Mouse (Mus musculus) spleen, adult 18-20 months (tissue): ENCODE measurements around the gene Eva1c.
"Not testable (repeated sequence)": the region's sequence is repeated elsewhere in the genome, so short reads cannot be mapped to it uniquely, and the experiment has no call there.

Experiments
- DNase-seq, 2 experiments: peaks; one replicate each; pipeline ENCODE4 v3.0.0; 2022; ENCODE audit warnings: mixed read lengths in 2 of 2

The Eva1c gene

DNA sequence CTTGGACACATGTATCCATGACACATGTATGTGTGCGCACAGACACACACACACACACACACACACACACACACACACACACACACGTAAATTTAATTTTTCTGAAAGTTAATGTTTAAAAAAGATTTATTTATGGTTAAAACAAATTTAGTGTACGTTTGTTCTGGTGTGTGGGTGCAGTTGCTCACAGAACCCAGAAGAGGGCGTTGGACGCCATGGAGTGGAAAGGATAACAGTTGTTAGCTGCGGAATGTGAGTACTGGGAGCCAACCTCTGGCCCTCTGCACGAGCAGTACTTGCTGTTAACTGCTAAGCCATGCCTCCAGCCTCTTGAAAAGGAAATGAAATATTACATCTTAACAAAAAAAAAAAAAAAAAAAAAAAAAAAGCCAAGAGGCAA lies at the start of gene Eva1c:
Eva1c (plus strand) TSS at position 263 of the 400 bp plus-strand sequence.
- DNase-seq = no peak

DNA sequence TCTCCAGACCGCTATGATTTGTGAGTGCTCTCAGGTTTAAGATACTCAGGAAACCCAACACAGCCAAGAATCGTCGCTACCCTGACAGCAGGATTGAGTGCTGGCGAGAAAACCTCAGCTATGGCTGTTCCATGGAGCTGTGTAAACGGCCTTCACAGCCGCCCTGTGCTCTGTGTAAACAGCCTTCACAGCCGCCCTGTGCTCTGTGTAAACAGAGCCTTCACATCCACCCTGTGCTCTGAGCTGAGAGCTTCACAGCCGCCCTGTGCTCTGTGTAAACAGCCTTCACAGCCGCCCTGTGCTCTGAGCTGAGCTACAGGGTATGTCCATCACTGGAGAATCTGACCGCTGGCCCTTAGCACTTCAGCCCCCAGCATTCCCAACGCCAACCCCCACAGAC lies 46.7 kb upstream of the Eva1c start:
- no peak for DNase-seq

DNA sequence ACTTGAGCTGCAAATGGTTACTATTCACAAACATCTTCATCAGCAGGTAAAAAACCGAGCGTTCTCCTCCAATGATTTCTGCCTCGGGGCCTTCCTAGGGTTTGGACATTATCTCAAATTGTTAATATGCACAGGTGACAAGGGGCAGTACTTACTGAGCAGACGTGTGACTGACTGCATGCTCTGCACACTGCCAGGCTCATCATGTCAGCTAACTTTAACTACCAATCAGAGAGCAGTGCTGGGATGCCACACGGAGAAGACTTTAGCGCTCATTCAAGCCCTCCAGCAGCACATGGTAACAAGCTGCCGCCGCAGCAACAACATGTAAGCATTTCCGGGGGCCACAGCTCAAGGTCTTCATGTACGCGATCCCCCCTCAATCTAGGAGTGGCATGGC lies 43.2 kb upstream of the Eva1c start:
- no peak for DNase-seq

DNA sequence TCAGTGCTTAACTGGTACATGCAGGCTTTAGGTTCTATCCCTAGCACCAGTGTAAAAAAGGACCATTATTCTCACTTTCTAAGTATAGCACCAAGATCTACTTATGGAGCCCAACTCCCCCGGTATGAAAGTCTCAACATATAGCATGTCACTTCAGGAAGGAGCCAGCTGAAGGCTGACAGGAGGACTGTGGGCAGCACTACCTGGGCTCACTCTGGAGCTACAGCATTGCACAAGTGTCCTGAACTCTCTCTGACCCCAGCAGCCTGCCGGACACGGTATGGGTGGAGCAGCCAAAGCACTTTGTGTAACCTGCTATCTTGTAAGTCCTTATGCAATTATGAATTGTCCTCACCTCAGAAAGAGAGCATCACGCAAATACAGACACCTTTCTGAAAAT lies 41.3 kb upstream of the Eva1c start:
- no peak for DNase-seq

DNA sequence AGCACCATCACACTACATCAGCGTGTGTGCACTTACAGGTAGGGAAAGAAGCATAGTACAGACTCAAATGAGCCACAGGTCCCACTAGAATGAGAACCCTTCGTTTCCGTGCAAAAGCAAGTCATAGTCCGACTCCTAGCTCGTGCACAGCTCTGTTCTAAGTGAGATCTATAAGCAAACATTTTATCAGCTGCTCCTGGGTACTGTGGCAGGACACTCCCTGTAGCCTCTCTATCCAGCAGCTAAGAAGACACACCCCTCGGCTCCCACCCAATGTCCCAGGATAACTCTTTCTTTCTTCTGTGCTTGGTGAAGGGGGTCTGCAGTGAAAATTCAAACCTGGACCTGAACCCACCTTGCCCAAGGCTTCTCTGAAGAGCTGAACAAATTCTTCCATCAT lies 37.9 kb upstream of the Eva1c start:
- DNase-seq = no peak

DNA sequence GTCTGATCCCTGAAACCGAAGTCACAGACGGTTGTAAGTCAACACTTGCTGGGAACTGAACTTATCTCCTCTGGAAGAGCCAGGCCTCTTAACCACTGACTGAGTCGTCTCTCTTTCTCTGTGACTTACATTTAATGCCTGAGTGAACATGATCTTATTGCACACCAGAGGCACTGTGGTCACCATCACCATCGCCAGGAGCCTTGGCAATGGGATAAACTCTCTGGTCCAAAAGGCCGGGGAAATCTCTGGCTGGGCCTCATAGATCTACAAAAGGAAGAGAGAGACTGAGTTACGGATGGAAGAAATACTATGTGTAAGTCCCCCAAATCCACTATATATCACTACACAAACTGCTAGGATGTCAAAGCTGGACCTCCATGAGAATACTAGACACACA lies 35.6 kb upstream of the Eva1c start:
- DNase-seq = no peak

DNA sequence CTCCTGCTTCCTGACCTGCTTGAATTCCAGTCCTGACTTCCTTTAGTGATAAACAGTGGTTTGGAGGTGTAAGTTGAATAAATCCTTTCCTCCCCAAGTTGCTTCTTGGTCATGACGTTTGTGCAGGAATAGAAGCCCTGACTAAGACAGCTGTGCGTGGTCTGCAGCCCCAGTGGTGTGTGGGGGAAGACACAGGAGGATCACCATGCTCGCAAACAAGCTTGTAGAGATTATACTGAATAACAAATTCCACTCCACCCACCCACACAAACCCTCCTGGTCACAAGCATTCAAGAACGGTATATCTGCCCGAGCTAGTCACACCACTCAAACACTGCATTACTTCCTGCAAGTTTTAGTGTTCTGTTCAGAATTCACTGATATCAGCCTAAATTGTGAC lies 34.5 kb upstream of the Eva1c start:
- no peak for DNase-seq

DNA sequence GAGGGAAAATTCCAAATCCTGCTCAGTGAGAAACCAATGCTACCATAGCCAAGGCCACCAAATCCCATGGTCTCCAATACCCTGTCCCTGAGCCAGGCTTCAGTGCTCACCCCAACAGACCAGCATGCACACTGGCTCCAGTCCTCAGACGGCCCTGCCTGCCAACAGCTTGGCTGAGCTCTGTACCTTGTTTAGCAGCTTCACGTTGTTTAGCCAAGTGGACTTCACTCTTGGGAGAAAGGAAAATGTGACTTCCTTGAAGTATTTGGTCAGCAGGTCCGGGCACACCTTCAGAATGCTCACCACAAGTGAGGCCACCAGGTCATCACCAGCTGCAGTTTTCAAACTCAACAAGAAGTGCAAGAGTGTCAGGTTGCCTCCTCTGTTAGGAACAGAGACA lies 34.0 kb upstream of the Eva1c start:
- DNase-seq = no peak

DNA sequence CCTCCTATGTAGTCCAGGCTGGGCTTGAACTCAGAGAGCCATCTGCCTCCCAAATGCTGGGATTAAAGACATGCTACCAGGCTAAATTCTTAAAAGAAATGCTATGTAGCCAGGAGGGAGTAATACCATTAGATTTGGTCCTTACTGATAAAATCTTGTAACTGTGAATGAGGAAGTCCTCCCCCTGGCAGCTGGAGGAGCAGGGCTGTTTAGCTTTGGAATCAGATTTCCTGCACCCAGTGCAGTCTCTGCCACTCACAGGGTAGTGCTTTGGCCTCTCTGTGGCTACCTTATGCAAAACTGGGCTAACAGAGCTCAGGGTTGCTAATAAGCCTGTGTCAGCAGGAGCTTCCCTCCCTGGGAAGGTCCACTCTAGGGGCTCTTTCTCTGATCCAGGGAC lies 31.8 kb upstream of the Eva1c start:
- no peak for DNase-seq

DNA sequence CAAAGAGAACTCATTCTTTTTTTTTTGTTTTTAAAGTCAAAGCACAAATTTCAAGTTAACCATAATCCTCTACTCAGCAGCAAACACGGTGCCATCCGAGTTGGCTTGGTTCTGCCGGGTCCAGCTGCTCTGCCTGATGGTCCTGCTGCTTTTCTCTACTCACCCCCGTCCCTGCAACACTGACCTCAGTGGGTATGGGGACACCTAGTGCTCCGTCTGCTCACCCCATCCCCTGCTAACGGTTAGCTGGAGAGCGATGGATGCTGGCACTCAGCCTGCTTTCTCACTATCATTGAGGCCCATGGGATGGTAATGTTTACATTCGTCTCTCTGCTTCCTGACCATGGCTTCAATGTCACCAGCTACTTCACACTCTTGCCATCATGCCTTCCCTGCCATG lies 28.1 kb upstream of the Eva1c start:
- no peak for DNase-seq

DNA sequence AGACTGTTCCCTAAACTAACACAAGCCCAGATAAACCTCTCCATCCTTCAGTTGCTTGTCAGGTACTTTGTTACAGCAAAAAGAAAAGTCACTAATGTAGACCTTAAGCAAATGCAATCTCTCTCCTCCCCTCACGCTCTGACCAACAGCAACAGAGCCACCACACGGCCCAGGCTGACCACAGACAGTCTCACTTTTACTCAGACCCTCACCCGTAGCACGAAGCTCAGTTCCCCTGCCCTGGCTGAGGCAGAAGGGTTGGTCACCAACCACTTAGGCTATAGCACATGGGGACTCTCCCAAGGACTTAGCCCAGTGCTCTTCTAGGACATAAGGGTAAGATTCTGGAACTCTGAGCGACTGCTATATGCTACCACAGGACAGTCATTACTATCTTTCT lies 27.7 kb upstream of the Eva1c start:
- no peak for DNase-seq

DNA sequence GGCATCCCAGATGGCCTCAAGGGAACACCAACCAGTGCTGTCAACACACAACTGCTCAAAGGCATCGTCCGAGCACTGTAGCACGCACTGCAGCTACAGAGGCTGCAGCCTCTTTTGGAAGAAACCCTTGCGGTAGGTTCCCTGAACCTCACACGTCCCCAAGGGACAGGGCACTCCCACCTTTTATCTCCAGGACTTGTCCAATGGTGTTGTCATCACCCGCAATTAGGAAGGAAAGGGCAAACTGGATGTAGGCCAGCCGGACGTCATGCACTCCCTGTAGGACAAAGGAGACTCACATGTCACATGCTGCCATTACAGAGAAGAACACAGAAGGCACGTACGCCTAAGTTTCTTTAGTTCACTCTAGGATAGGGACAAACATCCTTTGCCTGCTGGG lies 26.7 kb upstream of the Eva1c start:
- DNase-seq = no peak

DNA sequence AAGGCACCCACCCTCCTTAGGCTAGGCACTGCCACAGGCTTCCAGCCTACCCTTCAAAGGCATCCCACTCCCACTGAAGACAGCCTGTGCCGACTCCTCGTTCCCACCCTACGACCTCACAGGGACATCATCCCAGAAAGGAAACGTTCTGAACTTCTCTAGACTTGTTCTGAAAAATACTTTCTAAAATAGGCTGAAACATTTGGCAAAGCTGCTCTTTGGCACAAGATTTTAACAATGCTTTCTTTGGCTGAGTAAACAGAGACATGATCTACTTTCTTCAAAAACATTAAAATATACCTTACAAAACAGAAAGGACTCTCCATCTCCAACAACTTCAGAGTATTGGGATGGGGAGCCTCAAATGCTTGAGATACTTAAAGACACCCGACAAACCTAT lies 25.3 kb upstream of the Eva1c start:
- DNase-seq = no peak

DNA sequence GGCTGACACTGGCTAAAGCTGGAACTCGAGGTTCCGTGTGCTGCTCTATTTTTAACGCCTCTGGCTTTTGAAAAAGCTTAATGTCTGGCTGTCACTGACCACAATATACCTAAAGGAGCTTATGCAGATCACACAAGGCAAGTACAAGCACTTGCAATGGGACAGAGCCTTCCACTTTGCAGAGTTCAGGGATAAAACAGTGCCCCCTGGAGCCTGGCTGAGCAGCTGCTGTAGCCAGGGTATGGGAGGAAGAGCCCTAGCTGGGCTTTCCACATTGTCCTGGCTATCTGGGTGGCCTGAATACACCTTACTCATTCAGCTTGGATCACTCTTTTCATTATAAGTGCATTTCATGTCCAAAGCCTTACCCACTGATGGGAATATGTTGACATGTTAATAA lies 24.6 kb upstream of the Eva1c start:
- DNase-seq = no peak

DNA sequence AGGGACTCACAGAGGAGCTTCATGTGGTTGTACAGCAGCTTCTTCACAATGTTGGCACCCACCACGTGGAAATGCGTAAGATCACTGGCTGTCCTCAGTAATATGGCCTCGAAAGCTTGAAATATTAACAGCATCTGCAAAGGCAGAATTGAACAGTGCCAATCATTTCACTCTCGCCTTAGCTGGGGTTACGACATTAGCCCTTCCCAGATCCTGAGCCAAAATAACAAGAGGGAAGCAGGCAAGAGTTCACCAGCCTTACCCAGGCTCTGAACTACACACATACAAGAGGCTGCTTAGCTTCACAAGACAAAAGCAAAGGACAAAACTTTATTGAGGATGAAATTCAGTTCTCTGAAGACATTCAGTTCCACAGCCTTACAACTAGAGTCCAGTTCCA lies 22.1 kb upstream of the Eva1c start:
- DNase-seq = no peak

DNA sequence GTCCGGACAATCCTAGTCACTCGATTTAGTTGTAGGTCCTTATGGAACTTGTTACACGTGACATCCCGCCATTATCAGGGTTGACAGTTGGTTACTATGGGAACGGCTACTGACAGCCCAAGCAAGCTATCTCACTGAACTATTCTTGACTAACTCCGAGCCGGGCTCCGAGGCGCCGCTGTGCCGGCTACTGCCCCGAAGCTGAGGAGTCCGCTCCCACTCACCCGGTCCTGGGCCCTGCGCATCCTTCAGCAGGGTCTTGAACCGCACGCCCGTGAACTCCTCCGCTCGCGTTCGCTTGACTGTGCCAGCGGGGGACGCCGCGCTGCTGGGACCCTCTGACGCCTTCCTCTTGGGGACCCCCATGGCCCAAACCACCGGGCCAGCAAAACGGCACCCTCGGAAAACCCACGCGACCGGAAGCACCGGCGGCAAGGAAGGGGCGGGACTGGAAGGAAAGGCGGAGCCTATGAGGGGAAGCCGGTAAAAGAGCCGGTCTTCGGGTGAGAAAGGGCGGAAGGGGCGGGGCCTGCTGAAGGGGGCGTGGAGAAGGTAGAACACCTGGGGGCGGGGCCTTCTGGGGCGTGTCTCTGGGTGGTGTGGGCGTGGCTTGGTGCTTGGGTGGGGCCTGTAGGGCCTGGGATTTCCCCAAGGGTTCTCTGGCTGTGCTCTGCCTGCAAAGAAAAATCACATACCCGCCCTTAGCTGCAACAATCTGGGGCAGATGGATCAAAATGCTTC lies 16.4 kb upstream of the Eva1c start, which contains the start of gene Urb1:
Urb1 (minus strand) TSS at position 439 of the 741 bp plus-strand sequence.
- peak; percentile 100 for DNase-seq

DNA sequence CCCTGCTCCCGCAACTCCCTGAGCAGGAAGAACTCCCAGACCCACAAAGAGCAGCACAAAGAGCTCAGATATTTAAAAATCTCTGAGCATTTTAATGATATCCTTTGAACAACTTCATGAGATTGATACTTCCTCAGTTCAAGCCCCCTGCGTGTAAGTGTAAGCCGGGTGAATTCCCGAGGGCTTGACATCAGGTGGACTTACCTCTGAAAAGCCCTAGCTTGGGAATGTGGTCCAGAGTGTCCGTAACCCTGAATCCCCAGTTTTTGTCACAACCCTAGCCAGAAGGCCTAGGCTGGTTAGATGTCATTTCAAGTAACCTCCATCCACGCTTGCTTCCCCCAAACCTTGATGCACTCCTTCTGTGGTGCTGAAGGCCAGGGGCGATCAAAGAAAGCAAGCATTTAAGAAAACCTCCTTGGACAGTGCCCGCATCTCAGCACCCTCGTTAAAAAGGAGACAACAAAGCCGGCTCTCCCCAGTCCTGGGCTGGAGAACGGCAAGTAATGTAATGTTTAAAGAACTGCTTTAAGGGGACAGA lies 15.7 kb upstream of the Eva1c start:
- no peak for DNase-seq

DNA sequence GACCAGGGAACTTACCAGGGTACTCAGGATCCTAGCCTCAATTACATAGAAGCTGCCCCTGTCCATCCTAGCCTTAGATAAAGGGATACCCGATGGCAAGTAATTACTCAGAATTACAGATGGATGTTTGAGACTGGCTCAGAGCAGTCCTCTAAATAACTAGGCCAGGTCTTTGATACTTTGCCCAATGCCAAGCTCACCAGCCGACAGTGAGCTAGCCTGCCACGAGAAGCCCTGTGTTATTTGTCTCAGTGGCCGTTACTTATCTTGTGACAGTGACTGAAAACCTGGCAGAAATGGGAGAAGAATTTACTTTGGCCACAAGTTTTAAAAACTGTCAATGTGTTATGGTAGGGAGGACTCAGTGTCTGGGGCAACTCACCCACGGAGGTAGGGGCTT lies 14.4 kb upstream of the Eva1c start:
- no peak for DNase-seq

DNA sequence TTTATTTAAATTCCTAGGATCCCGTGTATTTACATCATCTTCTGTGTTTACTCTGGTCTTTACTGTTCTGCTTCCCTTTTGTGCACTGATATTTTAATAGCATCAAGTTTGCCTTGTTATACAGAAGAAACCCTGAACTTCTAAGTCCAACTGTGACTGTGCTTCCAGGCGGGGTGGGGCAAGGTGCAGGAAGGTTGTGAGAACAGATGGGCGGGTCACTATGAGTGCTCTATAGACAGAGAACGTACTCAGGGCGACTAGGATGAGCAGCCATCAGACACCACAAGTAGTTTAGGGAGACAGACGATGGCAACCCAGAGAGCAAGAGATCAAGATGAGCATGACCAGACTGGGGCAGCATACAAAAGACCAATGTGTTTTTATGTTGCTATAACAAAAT lies 6.2 kb upstream of the Eva1c start:
- DNase-seq = no peak

DNA sequence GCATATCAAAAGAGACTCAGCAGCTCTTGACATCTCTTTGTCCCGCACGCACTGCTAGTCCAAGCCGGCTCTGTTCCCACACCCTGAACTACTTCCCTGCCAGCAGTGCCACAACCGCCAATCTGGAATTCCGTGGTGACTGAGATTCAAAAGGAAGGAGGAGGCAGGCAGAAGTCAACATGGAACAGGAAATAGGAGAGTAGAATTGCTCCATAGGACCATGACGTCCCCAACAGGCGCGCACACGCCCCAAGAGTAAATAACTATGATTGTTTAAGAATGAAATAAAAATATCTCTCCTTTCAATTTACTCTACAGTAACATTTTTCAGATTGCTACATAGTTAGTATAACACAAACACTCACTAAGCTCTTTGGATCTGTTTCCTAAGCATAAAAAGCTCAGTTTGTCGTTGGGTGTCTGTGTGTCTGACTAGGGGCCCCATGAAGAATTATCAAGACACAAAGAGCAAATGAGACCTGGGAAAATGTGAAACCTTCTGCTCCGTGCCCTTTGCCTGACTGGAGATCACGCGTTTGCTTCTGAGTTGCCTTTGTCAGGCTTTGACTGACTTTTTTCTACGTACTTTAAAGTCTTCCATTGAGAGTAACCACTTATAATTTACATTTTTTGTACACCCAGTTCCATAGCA lies 5.3 kb upstream of the Eva1c start:
- DNase-seq = no peak

DNA sequence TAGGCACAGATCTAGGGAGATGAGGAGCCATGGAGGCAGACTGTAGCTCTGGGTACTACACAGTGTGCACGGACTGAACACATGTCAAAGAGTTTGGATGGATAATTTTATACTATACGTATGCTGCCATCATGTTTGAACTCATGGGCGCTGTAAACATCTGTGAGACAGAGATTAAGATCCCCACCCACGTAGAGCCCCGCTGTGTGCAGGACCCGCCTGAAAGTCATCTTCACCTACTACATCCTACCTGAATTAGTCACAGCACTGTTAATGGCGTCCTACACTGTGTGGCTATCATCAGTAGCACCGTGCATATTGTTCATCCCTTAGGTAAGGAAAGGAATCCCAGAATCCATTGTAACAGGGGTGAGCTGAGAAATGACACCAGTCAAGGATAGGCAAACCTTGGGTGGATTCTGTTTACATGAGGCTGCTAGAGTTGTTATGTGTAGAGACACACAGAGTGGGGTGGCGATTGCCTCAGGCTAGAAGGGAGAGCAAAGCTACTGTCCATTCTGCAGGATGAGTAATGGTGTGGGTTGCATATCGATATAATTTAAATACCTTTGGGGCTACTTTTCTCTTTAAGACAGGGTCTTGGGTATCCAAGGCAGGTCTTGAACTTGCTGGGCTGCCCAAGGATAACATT lies 4.1 kb upstream of the Eva1c start:
- no peak for DNase-seq

DNA sequence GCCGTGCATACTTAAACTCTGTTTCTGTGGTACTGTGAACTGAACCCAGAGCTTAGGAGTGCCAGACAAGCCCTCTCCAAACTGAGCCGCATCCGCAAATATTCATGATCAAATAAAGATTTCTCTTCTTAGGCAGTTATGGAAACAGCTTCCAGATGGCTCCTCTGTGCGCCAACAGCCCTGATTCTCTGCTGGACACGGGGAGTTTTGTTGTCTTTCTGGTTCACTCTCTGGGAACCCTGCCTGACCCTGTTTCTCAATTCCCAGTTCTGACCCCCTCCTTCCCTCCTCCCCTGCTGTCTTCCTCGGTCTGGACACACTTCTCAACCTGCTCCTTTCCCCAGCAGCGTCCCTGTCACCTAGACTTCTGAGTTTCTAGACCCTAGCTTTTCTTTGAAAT lies 3.5 kb upstream of the Eva1c start:
- DNase-seq = no peak

DNA sequence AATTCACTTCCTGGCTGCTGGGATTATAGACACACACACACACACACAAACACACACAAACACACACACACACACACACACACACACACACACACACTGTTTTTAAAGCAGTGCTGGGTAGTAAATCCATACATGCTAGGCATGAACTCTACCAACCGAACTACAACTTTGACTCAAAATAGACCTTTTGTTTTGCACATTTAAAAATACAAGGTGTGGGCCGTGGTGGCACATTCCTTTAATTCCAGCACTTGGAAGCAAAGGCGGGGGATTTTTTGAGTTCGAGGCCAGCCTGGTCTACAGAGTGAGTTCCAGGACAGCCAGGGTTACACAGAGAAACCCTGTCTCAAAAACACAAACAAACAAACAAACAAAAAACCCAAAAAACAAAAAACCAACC lies 2.5 kb upstream of the Eva1c start:
- not testable (repeated sequence) for DNase-seq

DNA sequence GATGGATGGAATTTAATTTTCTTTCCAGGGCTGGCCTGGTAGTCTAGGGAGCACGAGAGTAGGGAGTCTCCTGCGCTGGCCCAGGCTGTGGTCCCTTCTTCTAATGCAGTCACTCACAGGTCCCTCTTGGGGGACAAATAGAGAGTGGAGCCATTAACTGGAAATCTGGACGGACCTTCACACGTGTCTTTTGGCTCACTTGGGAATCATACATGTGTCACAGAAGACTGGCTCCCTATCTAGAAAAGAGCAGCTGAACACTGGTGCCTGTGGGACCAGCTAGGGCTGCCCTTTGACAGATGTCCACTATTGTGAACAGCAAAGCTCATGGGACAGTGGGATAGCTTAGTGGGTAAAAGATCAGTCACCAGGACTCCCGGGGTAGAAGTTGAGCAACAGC lies 478 bp upstream of the Eva1c start:
- no peak for DNase-seq
